ENCODE assay signal across 9 mouse cellular contexts in genomic region chr4:130174335-130175031, GRCm38 (mm10). TPM values are rescaled to one million over a fixed set of nuclear protein-coding genes. Genes with fewer than 3 reads are reported as not detected.
DNase-seq lines count a peak whose midpoint lies in the region; ATAC-seq and TF ChIP-seq lines count a peak whose summit lies in the region.
"Had no signal": no experiment of that assay in that cellular context is flagged by ENCODE, and none has a peak within 500 bp of the region (broad histone marks: within the 10 kb centered on the region; RNA-seq: fewer than 3 reads in every experiment).

No protein-coding gene starts in this region.

- ATAC-seq in intestine, postnatal 0 days = peak; percentile 84
- no peak for ATAC-seq in activated CD4-positive, CD25-positive, alpha-beta regulatory T cell, adult 4 months

- H3K9ac ChIP-seq in intestine, postnatal 0 days (ENCODE audit: low read depth, low read length) = peak overlapping the region; percentile 57

- H3K9me3 ChIP-seq in intestine, postnatal 0 days (ENCODE audit: control insufficient read depth) = no peaks in the 10 kb centered on the region

- peak; percentile 91 for DNase-seq in NIH3T3 (ENCODE audit: low read depth)
- peak; percentile 62 for DNase-seq in c-Kit-positive CD71-positive TER-119-positive erythroid progenitor cells, embryonic 14.5 days (ENCODE audit: low spot score)
- DNase-seq in heart, adult 11 months = peak; percentile 99
- peak; percentile 87 for DNase-seq in lung, adult 2 months
- peak; percentile 49 for DNase-seq in retina, embryonic 14.5 days (ENCODE audit: low spot score)
- DNase-seq in left cerebral cortex, postnatal 25 days (ENCODE audit: low spot score in 2 of 2) = no peak

- TF ChIP-seq CTCF in intestine, postnatal 0 days (IDR thresholded peaks at IDR 0.05; ENCODE audit: low read depth) = no peak
- no peak for TF ChIP-seq CTCF in lung, adult 2 months (IDR thresholded peaks at IDR 0.05; ENCODE audit: insufficient read depth, low read length)

- 2% methylated on average over 25 of the region's 25 CpGs for WGBS in intestine, postnatal 0 days
- 3% methylated on average over 25 of the region's 25 CpGs for WGBS in lung, adult 2 months

- H3K4me1 ChIP-seq in intestine, postnatal 0 days (replicated peaks; ENCODE audit: control insufficient read depth, insufficient read depth, low read length) = peaks cover 13% of the 10 kb centered on the region
- peaks cover 45% of the 10 kb centered on the region for H3K4me1 ChIP-seq in lung, adult 2 months (ENCODE audit: control insufficient read depth, insufficient read depth, low read length)

- H3K4me2 ChIP-seq in intestine, postnatal 0 days (replicated peaks; ENCODE audit: low read depth) = peak overlapping the region; percentile 72

- peak overlapping the region; percentile 87 for H3K27ac ChIP-seq in intestine, postnatal 0 days (ENCODE audit: low read depth, low read length)

- no peaks in the 10 kb centered on the region for H3K27me3 ChIP-seq in intestine, postnatal 0 days (replicated peaks; ENCODE audit: control insufficient read depth, insufficient read depth, low read length)

- TF ChIP-seq POLR2A in lung, adult 2 months (IDR thresholded peaks at IDR 0.05; ENCODE audit: borderline replicate concordance, extremely low read depth, low read depth, low read length) = peak; percentile 72

- H3K36me3 ChIP-seq in intestine, postnatal 0 days (ENCODE audit: control insufficient read depth, insufficient read depth) = peaks cover 20% of the 10 kb centered on the region; the same call in 1 of the 2 replicates

- H3K4me3 ChIP-seq in intestine, postnatal 0 days (ENCODE audit: low read depth, low read length) = peak overlapping the region; percentile 42
- peak overlapping the region; percentile 64 for H3K4me3 ChIP-seq in lung, adult 2 months (replicated peaks; ENCODE audit: extremely low read depth, low read depth, low read length)

- intact Hi-C loops in left cerebral cortex, postnatal 25 days (cut with DNase I) = no loop called here

RNA-seq across cellular contexts. Expression of gene Tinagl1, which starts 0.4 kb away (rescaled TPM):
- 87.2 and 88.8 TPM in 2 replicates for polyA plus RNA-seq in intestine, postnatal 0 days (2015; fragmentation: Nextera tagmentation; extraction: Ambion mirVana)
- polyA plus RNA-seq in lung, adult 2 months (2012; rRNA removed) = 134 and 222 TPM in 2 replicates
- not detected for polyA plus RNA-seq in activated CD4-positive, CD25-positive, alpha-beta regulatory T cell, adult 4 months (2017; shearing (Covaris generic))
- 1 to 10 TPM; 8.0 to 9.2 TPM for total RNA-seq in left cerebral cortex, postnatal 25 days (2021)

RNA-seq across cellular contexts. Expression of gene Hcrtr1, which starts 35.3 kb away (rescaled TPM):
- 0.81 and 0.91 TPM in 2 replicates for polyA plus RNA-seq in intestine, postnatal 0 days (2015; fragmentation: Nextera tagmentation; extraction: Ambion mirVana)
- polyA plus RNA-seq in lung, adult 2 months (2012; rRNA removed) = 0.19 and 0.66 TPM in 2 replicates
- polyA plus RNA-seq in activated CD4-positive, CD25-positive, alpha-beta regulatory T cell, adult 4 months (2017; shearing (Covaris generic)) = not detected
- 1 to 10 TPM; 2.2 to 2.7 TPM for total RNA-seq in left cerebral cortex, postnatal 25 days (2021)

RNA-seq across cellular contexts. Expression of gene Gm853, which starts 47.7 kb away (rescaled TPM):
- not detected in 2 replicates for polyA plus RNA-seq in intestine, postnatal 0 days (2015; fragmentation: Nextera tagmentation; extraction: Ambion mirVana)
- not detected in 2 replicates for polyA plus RNA-seq in lung, adult 2 months (2012; rRNA removed)
- polyA plus RNA-seq in activated CD4-positive, CD25-positive, alpha-beta regulatory T cell, adult 4 months (2017; shearing (Covaris generic)) = not detected
- under 1 TPM in 1 of 2 experiments, not detected in 1; 0.16 TPM for total RNA-seq in left cerebral cortex, postnatal 25 days (2021)
- total RNA-seq: left cerebral cortex, postnatal 10 days had no signal

Comparison
In these comparisons a context has a peak if more than half of its experiments do, and no peak if none do; other contexts are left out.
1. DNase-seq: peak in NIH3T3 (single experiment), c-Kit-positive CD71-positive TER-119-positive erythroid progenitor cells, embryonic 14.5 days (single experiment), heart, adult 11 months (single experiment), lung, adult 2 months (single experiment) and retina, embryonic 14.5 days (single experiment); none in left cerebral cortex, postnatal 25 days (0 of 2).
2. RNA of gene Tinagl1, which starts 0.4 kb away (polyA plus RNA-seq): 134 to 222 TPM in lung, adult 2 months and 87.2 to 88.8 TPM in intestine, postnatal 0 days; not detected in activated CD4-positive, CD25-positive, alpha-beta regulatory T cell, adult 4 months; every median in the first group is over 10 times any median in the second.